Mouse (Mus musculus) myocyte (in vitro differentiated cells): ENCODE measurements around the gene C2cd4d. TPM values are rescaled to one million over a fixed set of nuclear protein-coding genes. Genes with fewer than 3 reads are reported as not detected.

Source experiments
- H3K27me3 ChIP-seq: one replicate; pipeline ENCODE4 v1.6.1; 2011; ENCODE audit not compliant: control insufficient read depth, insufficient read depth, insufficient read length
- H3K36me3 ChIP-seq: one replicate; pipeline ENCODE4 v1.6.1; 2011; ENCODE audit not compliant: control insufficient read depth, insufficient read depth
- H3K4me2 ChIP-seq: one replicate; pipeline ENCODE4 v1.6.1; 2011; ENCODE audit warnings: low read depth, control low read depth
- H3K4me3 ChIP-seq: one replicate; pipeline ENCODE4 v1.5.1; 2011; ENCODE audit warnings: mild to moderate bottlenecking, control low read depth, moderate library complexity
- H3K79me2 ChIP-seq: one replicate; pipeline ENCODE4 v1.6.1; 2011; ENCODE audit not compliant: control insufficient read depth, insufficient read depth
- H3ac ChIP-seq: one replicate; pipeline ENCODE4 v1.6.1; 2011; ENCODE audit not compliant: control insufficient read depth, insufficient read length
- CEBPB ChIP-seq: IDR thresholded peaks from 2 replicates; pipeline ENCODE4 v1.6.1; 2011; ENCODE audit warnings: mild to moderate bottlenecking, moderate library complexity; ENCODE audit not compliant: poor library complexity, insufficient read depth, severe bottlenecking
- E2F4 ChIP-seq: IDR thresholded peaks from one replicate; pipeline ENCODE4 v1.6.1; 2011; ENCODE audit warnings: mild to moderate bottlenecking, control low read depth, moderate library complexity; ENCODE audit not compliant: insufficient read depth
- MAX ChIP-seq: IDR thresholded peaks from one replicate; pipeline ENCODE4 v1.6.1; 2011; ENCODE audit warnings: low read depth, mild to moderate bottlenecking, control low read depth
- MYOD1 ChIP-seq, 3 experiments: IDR thresholded peaks; one replicate each; pipeline ENCODE4 v1.6.1; 2011; ENCODE audit warnings: control low read depth in 2 of 3, low read depth in 2 of 3, mild to moderate bottlenecking in 2 of 3, moderate library complexity in 1 of 3; ENCODE audit not compliant: insufficient read length in 2 of 3, control insufficient read depth in 1 of 3
- MYOG ChIP-seq, 3 experiments: IDR thresholded peaks; one replicate each; pipeline ENCODE4 v1.6.1; 2011; ENCODE audit warnings: control low read depth in 2 of 3, low read depth in 2 of 3, mild to moderate bottlenecking in 2 of 3; ENCODE audit not compliant: insufficient read length in 2 of 3, control insufficient read depth in 1 of 3, insufficient read depth in 1 of 3
- POLR2A ChIP-seq: IDR thresholded peaks from one replicate; pipeline ENCODE4 v1.6.1; 2011; ENCODE audit warnings: low read depth, mild to moderate bottlenecking, control low read depth, moderate library complexity; ENCODE audit not compliant: insufficient read length
- POLR2AphosphoS2 ChIP-seq: IDR thresholded peaks from one replicate; pipeline ENCODE4 v1.6.1; 2011; ENCODE audit warnings: low read depth, control low read depth; ENCODE audit not compliant: insufficient read length
- REST ChIP-seq: IDR thresholded peaks from one replicate; pipeline ENCODE4 v1.6.1; 2011; ENCODE audit warnings: mild to moderate bottlenecking, control low read depth, moderate library complexity; ENCODE audit not compliant: insufficient read depth, insufficient read length
- SRF ChIP-seq: IDR thresholded peaks from one replicate; pipeline ENCODE4 v1.6.1; 2011; ENCODE audit warnings: low read depth; ENCODE audit not compliant: control insufficient read depth, insufficient read length
- TCF12 ChIP-seq: IDR thresholded peaks from one replicate; pipeline ENCODE4 v1.6.1; 2011; ENCODE audit warnings: mild to moderate bottlenecking, control low read depth; ENCODE audit not compliant: poor library complexity, insufficient read depth, severe bottlenecking
- TCF3 ChIP-seq: IDR thresholded peaks from one replicate; pipeline ENCODE4 v1.6.1; 2011; ENCODE audit warnings: low read depth, control low read depth; ENCODE audit not compliant: insufficient read length
- USF1 ChIP-seq: IDR thresholded peaks from one replicate; pipeline ENCODE4 v1.6.1; 2011; ENCODE audit warnings: low read depth, mild to moderate bottlenecking, control low read depth, moderate library complexity
- polyA plus RNA-seq: library from polyadenylated mRNA; unstranded; fragments of >200 nt; fragmentation: generic; extraction: Trizol; gene quantifications from one replicate; pipeline ENCODE4 v1.2.1, GENCODE M21; 2012; ENCODE audit warnings: missing spikeins

C2cd4d gene
- polyA plus RNA-seq, 1 experiment, result not detected

DNA sequence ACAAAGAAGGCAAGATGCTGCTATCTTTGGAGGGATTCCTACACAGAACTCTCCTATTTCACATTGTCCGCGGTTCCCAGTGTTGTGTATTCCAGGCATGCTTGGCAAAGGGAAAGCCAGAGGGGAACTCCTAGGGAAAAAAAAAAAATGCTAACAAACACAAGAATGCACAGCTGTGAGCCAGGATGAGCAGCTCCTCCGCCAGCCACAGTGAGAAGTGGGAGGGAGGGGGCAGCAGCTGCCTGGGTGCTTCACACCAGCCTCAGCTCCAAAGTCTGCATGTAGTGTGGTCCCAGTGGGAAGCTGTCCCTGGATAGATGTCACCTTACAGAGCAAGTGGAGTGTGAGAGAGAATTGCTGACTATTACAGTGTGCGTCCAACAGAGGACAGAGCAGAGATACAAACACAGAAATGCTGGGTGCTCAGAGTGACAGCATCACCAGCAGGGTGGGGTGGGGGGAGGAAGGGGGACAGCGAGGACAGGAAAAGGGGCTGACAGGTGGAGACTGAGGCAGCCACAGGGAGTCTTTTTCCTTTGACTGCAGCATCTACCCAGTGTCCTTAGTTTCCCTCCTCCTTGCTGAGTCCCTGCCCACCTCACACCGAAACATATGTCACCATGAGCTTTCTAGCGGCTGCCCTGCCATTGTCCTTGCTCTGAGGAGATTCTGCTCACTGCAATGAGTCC, 42.3 kb downstream of the C2cd4d start:
- Histone ChIP-seq H3K79me2 (no peaks in the 10 kb centered on the region), H3K4me3 (no peak overlapping the region), H3K27me3 (peaks cover 30% of the 10 kb centered on the region), H3K36me3 (no peaks in the 10 kb centered on the region), H3ac (no peak overlapping the region), H3K4me2 (peak overlapping the region; percentile 51)
- TF ChIP-seq MYOD1 (IDR thresholded peaks at IDR 0.05; ENCODE audit: control insufficient read depth in 1 of 3, insufficient read length in 2 of 3, low read depth in 2 of 3) (peak; percentile 36 to 97 (median 92)), TCF12 (peak; percentile 65), POLR2AphosphoS2 (no peak), USF1 (no peak), MYOG (IDR thresholded peaks at IDR 0.05; ENCODE audit: control insufficient read depth in 1 of 3, insufficient read depth in 1 of 3, insufficient read length in 2 of 3, low read depth in 2 of 3) (peak; percentile 22 to 97 (median 96)), REST (no peak), CEBPB (no peak), TCF3 (peak; percentile 63), MAX (no peak), E2F4 (no peak)

DNA sequence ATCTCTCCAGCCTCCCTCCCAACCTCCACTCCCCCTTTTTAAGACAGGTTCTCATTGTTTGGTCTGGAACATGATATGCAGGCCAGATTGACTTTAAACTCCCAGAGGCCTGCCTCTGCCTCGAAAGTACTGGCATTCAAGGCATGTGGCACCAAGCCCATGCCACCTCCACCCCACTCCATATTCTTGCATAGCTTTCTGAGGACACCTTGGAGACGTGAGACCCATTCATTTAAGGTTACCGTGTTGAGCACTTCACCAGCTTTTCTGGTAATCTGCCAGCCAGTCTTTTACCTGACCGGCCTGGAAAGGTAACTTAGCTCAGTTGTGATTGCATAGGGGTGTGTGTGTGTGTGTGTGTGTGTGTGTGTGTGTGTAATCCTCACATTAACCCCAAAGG, 43.3 kb downstream of the C2cd4d start:
- Histone ChIP-seq H3K79me2 (no peaks in the 10 kb centered on the region), H3K4me3 (no peak overlapping the region), H3K4me2 (no peak overlapping the region), H3ac (no peak overlapping the region), H3K27me3 (peaks cover 20% of the 10 kb centered on the region), H3K36me3 (no peaks in the 10 kb centered on the region)
- TF ChIP-seq MYOG (IDR thresholded peaks at IDR 0.05; ENCODE audit: control insufficient read depth in 1 of 3, insufficient read depth in 1 of 3, insufficient read length in 2 of 3, low read depth in 2 of 3), result no peak
- TF ChIP-seq POLR2AphosphoS2, result no peak
- no peak for TF ChIP-seq USF1
- no peak for TF ChIP-seq TCF3
- TF ChIP-seq SRF, result no peak
- TF ChIP-seq CEBPB, result no peak
- TF ChIP-seq POLR2A, result no peak
- TF ChIP-seq MYOD1 (IDR thresholded peaks at IDR 0.05; ENCODE audit: control insufficient read depth in 1 of 3, insufficient read length in 2 of 3, low read depth in 2 of 3), result no peak
- no peak for TF ChIP-seq E2F4
- no peak for TF ChIP-seq TCF12
- TF ChIP-seq REST, result no peak
- TF ChIP-seq MAX, result no peak

DNA sequence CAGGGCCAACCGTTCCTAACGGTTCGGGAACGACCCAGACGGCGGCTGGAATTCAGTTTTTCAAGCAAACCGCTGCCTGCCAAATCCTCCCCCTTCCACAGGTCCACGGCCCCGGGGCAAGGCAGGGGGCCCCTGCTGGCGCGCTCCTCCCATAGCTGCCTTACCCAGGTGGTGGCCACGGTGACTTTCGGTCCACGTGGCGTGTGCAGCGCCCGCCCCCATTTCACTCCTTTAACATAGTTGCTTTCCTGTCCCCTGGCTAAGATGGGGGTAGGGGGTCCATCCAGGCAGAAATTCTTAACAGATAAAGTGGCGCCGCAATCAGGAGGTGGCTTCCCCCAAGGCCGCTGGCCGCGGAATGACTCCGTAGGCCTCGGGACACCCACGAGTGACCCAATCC, 50.3 kb downstream of the C2cd4d start:
- Histone ChIP-seq H3K36me3 (no peaks in the 10 kb centered on the region), H3ac (peak overlapping the region; percentile 22), H3K79me2 (no peaks in the 10 kb centered on the region), H3K4me3 (peak overlapping the region; percentile 32), H3K4me2 (peak overlapping the region; percentile 84), H3K27me3 (peaks cover 5% of the 10 kb centered on the region)
- TF ChIP-seq USF1 (no peak), REST (no peak), TCF3 (no peak), MYOG (IDR thresholded peaks at IDR 0.05; ENCODE audit: control insufficient read depth in 1 of 3, insufficient read depth in 1 of 3, insufficient read length in 2 of 3, low read depth in 2 of 3) (no peak), CEBPB (no peak), POLR2A (no peak), SRF (no peak), MAX (no peak), POLR2AphosphoS2 (no peak), TCF12 (no peak), MYOD1 (IDR thresholded peaks at IDR 0.05; ENCODE audit: control insufficient read depth in 1 of 3, insufficient read length in 2 of 3, low read depth in 2 of 3) (no peak), E2F4 (no peak)

DNA sequence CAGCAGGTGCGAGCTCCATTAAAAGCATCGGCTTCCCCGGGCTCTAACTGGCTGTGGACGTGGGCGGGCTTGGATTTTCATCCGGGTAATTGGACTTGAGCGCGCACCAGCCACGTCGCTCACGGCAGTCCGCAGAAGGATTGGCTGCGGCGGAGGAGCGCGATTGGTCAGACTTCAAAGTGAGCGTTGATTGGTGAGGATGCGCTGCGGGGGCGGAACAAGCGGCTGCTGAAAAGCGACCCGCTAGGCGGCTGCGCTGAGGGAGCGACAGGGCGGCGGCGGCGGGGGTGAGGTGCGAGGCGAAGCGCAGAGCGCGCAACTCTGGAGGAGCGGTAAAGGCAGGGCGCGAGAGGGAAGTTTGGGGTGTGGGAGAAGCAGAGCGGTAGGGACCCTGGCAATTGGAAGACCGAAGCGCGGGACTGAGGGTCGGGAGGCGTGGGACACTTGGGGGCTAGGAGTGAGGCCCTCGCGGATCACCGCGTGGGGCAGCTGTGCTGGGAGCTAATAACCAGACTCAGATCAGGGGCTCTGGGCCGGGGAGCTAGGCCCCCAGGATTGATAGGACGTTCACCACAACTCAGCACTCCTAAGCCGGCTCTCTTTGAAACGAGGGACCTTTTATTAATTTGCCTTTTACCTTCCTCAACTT, 50.9 kb downstream of the C2cd4d start, which contains the start of gene Tdrkh:
Tdrkh (plus strand) TSS at position 243 of the 649 bp plus-strand sequence.
- TF ChIP-seq POLR2A (peak; percentile 83), POLR2AphosphoS2 (peak; percentile 56), MYOG (IDR thresholded peaks at IDR 0.05; ENCODE audit: control insufficient read depth in 1 of 3, insufficient read depth in 1 of 3, insufficient read length in 2 of 3, low read depth in 2 of 3) (no peak), REST (no peak), MYOD1 (IDR thresholded peaks at IDR 0.05; ENCODE audit: control insufficient read depth in 1 of 3, insufficient read length in 2 of 3, low read depth in 2 of 3) (no peak), TCF12 (no peak), CEBPB (no peak), TCF3 (no peak), USF1 (no peak), SRF (no peak), MAX (no peak), E2F4 (no peak)
- Histone ChIP-seq H3K27me3 (no peaks in the 10 kb centered on the region), H3K4me2 (peak within 1 kb of the TSS; percentile 97), H3K36me3 (no peaks in the 10 kb centered on the region), H3ac (peak within 1 kb of the TSS; percentile 22), H3K79me2 (no peaks in the 10 kb centered on the region), H3K4me3 (peak within 1 kb of the TSS; percentile 32)

Other genes starting within 250 kb of the C2cd4d start
- gene Gm10696, start 184.2 kb upstream of the C2cd4d start, polyA plus RNA-seq, result not detected
- not detected for gene Gm5286, start 165.7 kb upstream of the C2cd4d start, polyA plus RNA-seq
- gene Gm4778, start 98.4 kb upstream of the C2cd4d start, polyA plus RNA-seq, result not detected
- 6.3 TPM for gene Them4, start 52.3 kb upstream of the C2cd4d start, polyA plus RNA-seq
- gene Them5, start 20.3 kb upstream of the C2cd4d start, polyA plus RNA-seq, result not detected
- 0.26 TPM for gene Rorc, start 10.4 kb downstream of the C2cd4d start, polyA plus RNA-seq
- gene Lingo4, start 36.1 kb downstream of the C2cd4d start, polyA plus RNA-seq, result not detected
- gene Tdrkh, start 50.8 kb downstream of the C2cd4d start, polyA plus RNA-seq, result 5.4 TPM
- 75.1 TPM for gene Mrpl9, start 80.9 kb downstream of the C2cd4d start, polyA plus RNA-seq
- gene Oaz3, start 81.5 kb downstream of the C2cd4d start, polyA plus RNA-seq, result 0.10 TPM
- 0.11 TPM for gene Celf3, start 115.9 kb downstream of the C2cd4d start, polyA plus RNA-seq
- gene Riiad1, start 117.9 kb downstream of the C2cd4d start, polyA plus RNA-seq, result 0.36 TPM
- 17.4 TPM for gene Snx27, start 220.3 kb downstream of the C2cd4d start, polyA plus RNA-seq